In genomic region chr11:98907063-98907436, GRCm38 (mm10) we compare ENCODE assay signal across 8 mouse cellular contexts. TPM values are rescaled to one million over a fixed set of nuclear protein-coding genes. Genes with fewer than 3 reads are reported as not detected.
DNase-seq lines count a peak whose midpoint lies in the region; ATAC-seq and TF ChIP-seq lines count a peak whose summit lies in the region.

No protein-coding gene starts in this region.

- no peaks in the 10 kb centered on the region for H3K27me3 ChIP-seq in neural tube, embryonic 11.5 days (ENCODE audit: control insufficient read depth, insufficient read depth, low read length)
- no peaks in the 10 kb centered on the region for H3K27me3 ChIP-seq in liver, embryonic 12.5 days (replicated peaks)

- no peak for DNase-seq in gastrocnemius, adult 2 months
- DNase-seq in gastrocnemius, postnatal 4 days (ENCODE audit: low spot score in 2 of 2): no peak
- DNase-seq in neural tube, embryonic 11.5 days (ENCODE audit: low spot score): no peak
- no peak for DNase-seq in neural tube, embryonic 10.5 days (ENCODE audit: extremely low spot score, low spot score)
- DNase-seq in Muller cell, postnatal 12 days (ENCODE audit: inconsistent ontology term): no peak
- no peak for DNase-seq in retina, postnatal 1 day
- DNase-seq in cerebellum, postnatal 10 days: no peak

- ATAC-seq in neural tube, embryonic 11.5 days (ENCODE audit: insufficient read depth, low FRiP score, low TSS enrichment): no peak
- ATAC-seq in liver, embryonic 12.5 days: no peak

- TF ChIP-seq CTCF in gastrocnemius, adult 2 months (IDR thresholded peaks at IDR 0.05): no peak

- H3K9me3 ChIP-seq in neural tube, embryonic 11.5 days (ENCODE audit: control insufficient read depth, low read length): no peaks in the 10 kb centered on the region
- H3K9me3 ChIP-seq in liver, embryonic 12.5 days (replicated peaks): no peaks in the 10 kb centered on the region

- peak overlapping the region; percentile 70 for H3K4me3 ChIP-seq in gastrocnemius, adult 2 months
- H3K4me3 ChIP-seq in neural tube, embryonic 11.5 days (ENCODE audit: low read depth, low read length): no peak overlapping the region; the same call in 1 of the 2 replicates
- H3K4me3 ChIP-seq in liver, embryonic 12.5 days: peak overlapping the region; percentile 82

- H3K4me2 ChIP-seq in neural tube, embryonic 11.5 days (ENCODE audit: low read depth): peak overlapping the region; percentile 39
- peak overlapping the region; percentile 89 for H3K4me2 ChIP-seq in liver, embryonic 12.5 days

- peaks cover 3% of the 10 kb centered on the region; the same call in 1 of the 2 replicates for H3K36me3 ChIP-seq in neural tube, embryonic 11.5 days (ENCODE audit: control insufficient read depth, insufficient read depth, low read length)
- peaks cover 44% of the 10 kb centered on the region for H3K36me3 ChIP-seq in liver, embryonic 12.5 days

- WGBS in neural tube, embryonic 11.5 days: 65% methylated on average over 5 of the region's 5 CpGs
- WGBS in liver, embryonic 12.5 days (ENCODE audit: insufficient replicate concordance): 45% methylated on average over 5 of the region's 5 CpGs

- H3K4me1 ChIP-seq in neural tube, embryonic 11.5 days (ENCODE audit: control insufficient read depth, insufficient read depth, low read length): peaks cover 13% of the 10 kb centered on the region
- H3K4me1 ChIP-seq in liver, embryonic 12.5 days: peaks cover 90% of the 10 kb centered on the region

- intact Hi-C loops in gastrocnemius, adult 2 months (cut with DNase I): no loop called here

- no peak overlapping the region for H3K9ac ChIP-seq in neural tube, embryonic 11.5 days (ENCODE audit: low read length)
- peak overlapping the region; percentile 59 for H3K9ac ChIP-seq in liver, embryonic 12.5 days

- H3K27ac ChIP-seq in gastrocnemius, adult 2 months: peak overlapping the region; percentile 62; the same call in 1 of the 2 replicates
- no peak overlapping the region for H3K27ac ChIP-seq in neural tube, embryonic 11.5 days (ENCODE audit: low read depth, low read length)
- H3K27ac ChIP-seq in liver, embryonic 12.5 days: peak overlapping the region; percentile 98

RNA-seq across cellular contexts. Expression of gene Cdc6, which starts 0.6 kb away (rescaled TPM):
- under 1 TPM in 1 of 2 experiments, not detected in 1; 0.11 TPM for total RNA-seq in gastrocnemius, adult 2 months (2021)
- total RNA-seq in gastrocnemius, postnatal 4 days (2021): 1 to 10 TPM; 6.8 to 7.5 TPM
- polyA plus RNA-seq in neural tube, embryonic 11.5 days (2014; fragmentation: Nextera tagmentation; extraction: Ambion mirVana): 41.6 and 44.4 TPM in 2 replicates
- polyA plus RNA-seq in liver, embryonic 12.5 days (2016; fragmentation: Nextera tagmentation; extraction: Ambion mirVana): 86.5 and 89.9 TPM in 2 replicates

RNA-seq across cellular contexts. Expression of gene Rara, which starts 20.6 kb away (rescaled TPM):
- 10 to 100 TPM; 10.2 to 12.4 TPM for total RNA-seq in gastrocnemius, adult 2 months (2021)
- total RNA-seq in gastrocnemius, postnatal 4 days (2021): 10 to 100 TPM; 44.6 to 45.9 TPM
- 73.2 and 75.1 TPM in 2 replicates for polyA plus RNA-seq in neural tube, embryonic 11.5 days (2014; fragmentation: Nextera tagmentation; extraction: Ambion mirVana)
- polyA plus RNA-seq in liver, embryonic 12.5 days (2016; fragmentation: Nextera tagmentation; extraction: Ambion mirVana): 6.8 and 7.1 TPM in 2 replicates

RNA-seq across cellular contexts. Expression of gene Wipf2, which starts 43.6 kb away (rescaled TPM):
- 1 to 10 TPM; 6.1 to 6.6 TPM for total RNA-seq in gastrocnemius, adult 2 months (2021)
- total RNA-seq in gastrocnemius, postnatal 4 days (2021): 10 to 100 TPM in 1 of 2 experiments, 1 to 10 TPM in 1; 8.3 to 11.0 TPM
- 4.7 and 5.6 TPM in 2 replicates for polyA plus RNA-seq in neural tube, embryonic 11.5 days (2014; fragmentation: Nextera tagmentation; extraction: Ambion mirVana)
- 2.0 and 2.2 TPM in 2 replicates for polyA plus RNA-seq in liver, embryonic 12.5 days (2016; fragmentation: Nextera tagmentation; extraction: Ambion mirVana)

Comparison
In these comparisons a context has a peak if more than half of its experiments do, and no peak if none do; other contexts are left out.
1. RNA of gene Cdc6, which starts 0.6 kb away (total RNA-seq): 6.8 to 7.5 TPM in gastrocnemius, postnatal 4 days; 0.11 TPM in gastrocnemius, adult 2 months; every median in the first group is over 4 times any median in the second.